Mouse (Mus musculus): ENCODE measurements around the gene Rmnd5b.
A peak's percentile ranks its signal among the peaks of the same experiment; 100 is the strongest.
"Not testable (repeated sequence)": the region's sequence is repeated elsewhere in the genome, so short reads cannot be mapped to it uniquely, and the experiment has no call there.

The Rmnd5b gene

GRCm38 (mm10) chr11:51649111-51649888, 13.6 kb upstream of the Rmnd5b start:
- DNase-seq (ENCODE audit: low read depth): no peak

GRCm38 (mm10) chr11:51648566-51648965, 12.9 kb upstream of the Rmnd5b start:
- DNase-seq (ENCODE audit: low read depth): no peak

- no peak for DNase-seq (ENCODE audit: low read depth)
Observed at GRCm38 (mm10) chr11:51646751-51647667, 11.3 kb upstream of the Rmnd5b start.

GRCm38 (mm10) chr11:51646245-51646644, 10.5 kb upstream of the Rmnd5b start:
- no peak for DNase-seq (ENCODE audit: low read depth)

GRCm38 (mm10) chr11:51645293-51645692, 9.6 kb upstream of the Rmnd5b start:
- DNase-seq (ENCODE audit: low read depth): no peak

GRCm38 (mm10) chr11:51644217-51644616, 8.5 kb upstream of the Rmnd5b start:
- peak; percentile 66 for DNase-seq (ENCODE audit: low read depth)

GRCm38 (mm10) chr11:51643761-51644160, 8.1 kb upstream of the Rmnd5b start:
- no peak for DNase-seq (ENCODE audit: low read depth)

GRCm38 (mm10) chr11:51643202-51643601, 7.5 kb upstream of the Rmnd5b start:
- DNase-seq (ENCODE audit: low read depth): no peak

GRCm38 (mm10) chr11:51640748-51641147, 5.1 kb upstream of the Rmnd5b start:
- DNase-seq (ENCODE audit: low read depth): no peak

GRCm38 (mm10) chr11:51638497-51638896, 2.8 kb upstream of the Rmnd5b start:
- DNase-seq (ENCODE audit: low read depth): no peak

GRCm38 (mm10) chr11:51637971-51638414, 2.3 kb upstream of the Rmnd5b start:
- peak; percentile 66 for DNase-seq (ENCODE audit: low read depth)

- DNase-seq (ENCODE audit: low read depth): peak; percentile 74
Observed at GRCm38 (mm10) chr11:51636323-51636684, 608 bp upstream of the Rmnd5b start.

- no peak for DNase-seq (ENCODE audit: low read depth)
Observed at GRCm38 (mm10) chr11:51635127-51635524, 570 bp downstream of the Rmnd5b start.

- no peak for DNase-seq (ENCODE audit: low read depth)
Observed at GRCm38 (mm10) chr11:51633721-51634120, 2.0 kb downstream of the Rmnd5b start.

- DNase-seq (ENCODE audit: low read depth): not testable (repeated sequence)
Observed at GRCm38 (mm10) chr11:51633200-51633599, 2.5 kb downstream of the Rmnd5b start.

GRCm38 (mm10) chr11:51632130-51632753, 3.5 kb downstream of the Rmnd5b start:
- no peak for DNase-seq (ENCODE audit: low read depth)

GRCm38 (mm10) chr11:51629651-51630314, 5.9 kb downstream of the Rmnd5b start:
- no peak for DNase-seq (ENCODE audit: low read depth)

- DNase-seq (ENCODE audit: low read depth): no peak
Observed at GRCm38 (mm10) chr11:51627907-51628306, 7.8 kb downstream of the Rmnd5b start.

GRCm38 (mm10) chr11:51627425-51627824, 8.3 kb downstream of the Rmnd5b start:
- no peak for DNase-seq (ENCODE audit: low read depth)

- DNase-seq (ENCODE audit: low read depth): no peak
Observed at GRCm38 (mm10) chr11:51625187-51625820, 10.4 kb downstream of the Rmnd5b start.

GRCm38 (mm10) chr11:51622971-51623491, 12.7 kb downstream of the Rmnd5b start:
- no peak for DNase-seq (ENCODE audit: low read depth)

Measured in c-Kit-positive CD71-negative TER-119-negative erythroid progenitor cells, embryonic 14.5 days (primary cell).